Mouse (Mus musculus) cerebellum, adult 2 months (tissue): ENCODE measurements around the gene Slc28a3. TPM values are rescaled to one million over a fixed set of nuclear protein-coding genes. Genes with fewer than 3 reads are reported as not detected.

Experiments used
- DNase-seq, 2 experiments: peaks; one replicate each; pipeline ENCODE4 v3.0.0; 2021
- H3K27ac ChIP-seq: fragments of 200-500 bp; 2 replicates; pipeline ENCODE4 v1.5.1; 2012; ENCODE audit warnings: low read length, control low read depth, inconsistent platforms; ENCODE audit not compliant: insufficient read depth
- H3K27me3 ChIP-seq: fragments of 200-500 bp; 2 replicates; pipeline ENCODE4 v1.6.1; 2012; ENCODE audit warnings: inconsistent platforms, mild to moderate bottlenecking, low read length, moderate library complexity; ENCODE audit not compliant: control insufficient read depth, insufficient read depth
- H3K4me1 ChIP-seq: fragments of 200-500 bp; 2 replicates; pipeline ENCODE4 v1.6.1; 2011; ENCODE audit warnings: low read length; ENCODE audit not compliant: control insufficient read depth, insufficient read depth
- H3K4me3 ChIP-seq: fragments of 200-500 bp; replicated peaks from 2 replicates; pipeline ENCODE3; 2011; ENCODE audit warnings: mild to moderate bottlenecking, low read depth, low read length, control low read depth; ENCODE audit not compliant: insufficient read depth
- CTCF ChIP-seq: fragments of 200-500 bp; IDR thresholded peaks from 2 replicates; pipeline ENCODE4 v1.5.1; 2011; ENCODE audit warnings: low read depth, mild to moderate bottlenecking, control low read depth, low read length, moderate library complexity, borderline replicate concordance; ENCODE audit not compliant: insufficient read depth
- POLR2A ChIP-seq: fragments of 200-500 bp; IDR thresholded peaks from 2 replicates; pipeline ENCODE4 v1.6.1; 2011; ENCODE audit warnings: low read length, control low read depth, borderline replicate concordance; ENCODE audit not compliant: insufficient read depth
- WGBS: fragments of 180-500 bp; shearing (Covaris S2); methylation state at CpG from one replicate; pipeline ENCODE4 v1.1.7; 2018; 5-methylcytosine and 5-hydroxymethylcytosine counted together
- polyA plus RNA-seq: library from polyadenylated mRNA; depleted of rRNA; stranded (reverse); fragments of >200 nt; gene quantifications from 2 replicates; pipeline ENCODE4 v1.2.3, GENCODE M21; 2012

Gene Slc28a3
- polyA plus RNA-seq, 1 experiment = 0.05 TPM

DNA sequence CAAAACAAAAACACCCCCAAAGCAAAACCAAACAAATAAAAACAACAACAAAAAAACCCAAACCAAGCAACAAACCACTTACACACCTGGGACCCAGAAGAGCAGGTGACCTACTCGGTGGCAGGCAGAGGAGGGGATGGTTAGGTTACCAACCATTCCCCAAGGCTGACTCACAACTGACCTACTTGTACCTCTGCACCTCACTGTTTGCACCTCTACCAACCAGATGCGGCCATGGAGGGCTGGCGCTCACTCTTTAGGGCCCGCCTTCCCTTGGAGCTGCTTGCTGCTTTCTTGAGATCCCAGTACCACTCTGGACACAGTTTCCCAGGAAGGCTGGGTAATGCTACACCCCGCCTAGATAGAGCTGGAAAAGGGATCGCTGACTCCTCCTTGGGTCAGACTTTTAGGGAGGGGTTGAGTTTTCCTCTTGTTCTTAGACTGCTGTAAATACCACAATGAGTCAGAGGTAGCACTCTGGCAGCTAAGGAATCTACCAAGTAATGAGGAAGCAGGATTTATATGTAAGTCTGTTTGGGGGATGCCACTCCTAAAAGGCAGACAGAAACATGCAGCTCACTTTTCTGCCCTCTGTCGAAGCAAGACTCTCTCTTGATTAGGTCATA, 76.3 kb downstream of the Slc28a3 start:
- H3K27me3 ChIP-seq = no peaks in the 10 kb centered on the region
- 82% methylated on average over 7 of the region's 7 CpGs for WGBS
- TF ChIP-seq POLR2A = no peak
- TF ChIP-seq CTCF = no peak
- H3K27ac ChIP-seq = no peak overlapping the region
- no peak for DNase-seq
- no peak overlapping the region for H3K4me3 ChIP-seq
- no peaks in the 10 kb centered on the region for H3K4me1 ChIP-seq

DNA sequence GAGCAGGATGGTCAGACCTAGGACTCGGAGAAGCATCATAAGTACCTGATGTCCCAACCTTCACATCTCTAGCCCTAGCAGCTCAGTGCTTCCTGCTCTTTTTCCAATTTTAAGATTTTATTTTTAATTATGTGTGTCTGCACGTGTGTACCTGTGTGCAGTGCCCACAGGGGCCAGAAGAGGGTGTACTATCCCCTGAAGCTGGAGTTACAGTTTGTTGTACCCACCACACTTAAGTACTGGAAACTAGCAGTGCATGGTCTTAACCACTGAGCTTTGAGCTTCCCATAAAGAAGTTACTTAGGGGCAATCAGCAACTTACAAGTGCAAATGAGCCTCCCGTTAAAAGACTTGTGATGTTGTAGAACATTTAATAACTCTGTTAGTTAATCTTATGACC, 86.1 kb downstream of the Slc28a3 start:
- DNase-seq = no peak
- Histone ChIP-seq H3K27ac (no peak overlapping the region), H3K4me1 (no peaks in the 10 kb centered on the region), H3K4me3 (no peak overlapping the region), H3K27me3 (no peaks in the 10 kb centered on the region)
- no peak for TF ChIP-seq POLR2A
- TF ChIP-seq CTCF = no peak
- WGBS = 95% methylated on average over 3 of the region's 3 CpGs

DNA sequence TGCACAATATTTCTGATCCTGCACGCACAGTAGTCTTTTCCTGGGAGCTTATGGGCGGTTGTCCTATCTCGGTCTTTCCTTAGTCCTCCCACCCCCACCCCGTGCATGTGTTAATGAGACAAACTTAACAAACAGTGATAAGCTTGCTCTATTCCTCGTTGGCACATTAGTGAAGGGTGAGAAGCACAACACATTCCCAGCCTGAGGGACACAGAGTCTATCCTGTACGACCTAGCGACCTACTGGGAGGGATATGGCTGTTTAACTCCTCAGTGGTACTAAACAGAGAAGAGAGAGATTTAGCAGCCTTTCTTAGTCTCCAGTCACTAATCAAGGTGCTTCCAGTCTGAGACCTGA, 86.9 kb downstream of the Slc28a3 start:
- 87% methylated on average over 7 of the region's 7 CpGs for WGBS
- H3K4me1 ChIP-seq = no peaks in the 10 kb centered on the region
- no peak overlapping the region for H3K4me3 ChIP-seq
- H3K27me3 ChIP-seq = no peaks in the 10 kb centered on the region
- DNase-seq = no peak
- H3K27ac ChIP-seq = no peak overlapping the region
- TF ChIP-seq CTCF = no peak
- TF ChIP-seq POLR2A = no peak

DNA sequence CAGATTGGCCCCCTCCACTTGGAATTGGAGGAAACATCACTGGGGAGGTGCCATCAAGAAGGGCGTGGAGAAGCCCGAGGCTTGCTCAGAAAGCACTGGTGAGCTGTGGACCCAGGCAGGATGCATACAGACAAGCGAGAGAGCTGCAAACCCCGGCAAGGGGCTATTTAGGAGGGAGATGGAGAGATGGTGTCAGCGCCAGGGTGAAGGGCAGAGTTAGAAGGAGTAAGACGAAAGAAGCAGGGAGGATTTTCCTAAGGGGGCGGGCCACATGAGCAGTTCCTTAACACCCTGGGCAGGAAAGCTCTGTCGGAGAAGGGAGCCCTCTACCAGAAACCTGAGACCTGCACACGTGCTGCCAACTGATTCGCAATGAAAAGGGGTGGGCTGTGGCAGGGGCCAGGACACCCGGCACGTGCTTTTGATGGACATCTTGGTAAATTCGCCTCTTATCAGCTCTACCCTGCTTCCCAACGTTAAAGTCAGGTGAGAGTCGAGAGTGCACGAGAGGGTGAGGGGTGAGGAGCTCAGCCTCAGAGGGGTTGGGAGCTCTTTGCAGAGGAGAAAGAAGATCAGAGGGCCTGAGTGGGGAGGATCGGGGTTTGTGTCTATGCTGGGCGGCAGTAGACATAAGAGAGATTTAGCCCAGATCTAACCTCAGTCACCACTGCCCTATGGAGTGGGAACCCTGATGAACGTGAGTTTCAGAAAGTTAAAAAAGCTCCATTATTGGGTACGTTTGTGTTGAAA, 87.5 kb downstream of the Slc28a3 start:
- DNase-seq = no peak
- no peak overlapping the region for H3K4me3 ChIP-seq
- H3K27ac ChIP-seq = no peak overlapping the region
- 33% methylated on average over 20 of the region's 20 CpGs for WGBS
- no peaks in the 10 kb centered on the region for H3K27me3 ChIP-seq
- TF ChIP-seq CTCF (no peak), POLR2A (no peak)
- H3K4me1 ChIP-seq = no peaks in the 10 kb centered on the region

DNA sequence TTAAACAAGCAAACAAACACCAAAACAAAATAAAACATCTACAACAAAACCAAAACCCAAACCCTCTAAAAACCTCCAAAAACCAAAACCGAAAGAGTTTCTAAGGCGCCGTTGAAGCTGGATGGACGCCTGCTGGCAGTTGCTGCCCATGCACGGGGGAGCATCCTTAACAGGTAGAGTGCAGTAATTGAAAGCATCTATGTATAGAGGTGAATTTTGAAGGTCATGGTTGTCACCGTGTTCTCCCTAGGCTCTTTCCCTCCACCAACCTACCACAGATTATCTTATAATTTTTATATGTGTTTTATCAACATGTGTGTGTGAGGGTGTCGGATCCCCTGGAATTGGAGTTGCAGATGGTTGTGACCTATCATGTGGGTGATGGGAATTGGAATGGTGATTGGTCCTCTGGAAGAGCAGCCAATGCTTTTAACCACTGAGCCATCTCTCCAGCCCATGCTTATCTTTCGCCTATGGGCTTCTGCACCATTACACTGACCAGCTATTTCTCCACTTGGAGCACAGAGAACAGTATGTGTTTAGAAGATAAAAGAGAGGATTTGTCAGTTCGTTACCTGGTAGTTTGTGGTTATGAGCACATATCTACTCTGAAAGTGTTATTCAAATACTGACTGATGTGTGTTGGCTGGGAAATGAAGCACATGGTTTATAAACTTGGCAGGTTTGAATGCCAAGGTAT, 89.2 kb downstream of the Slc28a3 start:
- DNase-seq = no peak
- H3K4me3 ChIP-seq = no peak overlapping the region
- TF ChIP-seq CTCF (no peak), POLR2A (no peak)
- 67% methylated on average over 9 of the region's 9 CpGs for WGBS
- no peaks in the 10 kb centered on the region for H3K4me1 ChIP-seq
- no peaks in the 10 kb centered on the region for H3K27me3 ChIP-seq
- no peak overlapping the region for H3K27ac ChIP-seq

DNA sequence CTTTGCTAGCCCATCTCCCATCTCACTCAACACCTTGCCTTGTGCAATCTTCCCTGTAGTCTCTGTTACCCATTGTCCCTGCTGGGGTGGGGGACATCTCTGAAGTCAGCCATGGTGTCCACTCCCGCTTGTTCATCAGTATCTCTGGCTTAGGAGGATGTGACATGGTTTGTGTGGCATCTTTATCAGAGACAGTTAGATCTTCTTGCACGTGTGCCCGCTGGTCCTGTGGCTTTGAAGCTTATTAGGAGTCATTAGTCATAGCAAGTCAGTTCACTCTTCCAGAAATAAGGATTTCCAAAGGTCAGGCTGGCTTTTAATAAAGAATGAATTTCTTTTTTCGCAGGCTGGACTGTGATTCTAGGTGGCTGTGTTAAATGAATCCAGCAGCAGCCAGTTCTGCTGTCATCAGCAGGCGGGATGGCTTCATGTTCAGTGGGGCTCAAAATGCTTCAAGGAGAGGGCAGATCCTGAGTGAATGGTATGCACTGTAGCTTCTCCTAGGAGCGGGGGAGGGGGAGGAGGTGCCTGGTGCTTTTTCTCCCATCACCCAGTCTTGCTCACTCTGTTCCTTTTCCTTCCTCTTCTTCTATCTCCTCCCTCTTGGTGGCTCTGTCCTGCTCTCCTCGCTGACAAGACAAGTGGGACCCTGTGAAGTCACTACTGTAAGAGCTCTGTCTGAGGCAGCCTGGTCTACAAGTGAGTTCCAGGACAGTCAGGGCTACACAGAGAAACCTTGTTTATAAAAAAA, 89.9 kb downstream of the Slc28a3 start:
- H3K4me3 ChIP-seq = no peak overlapping the region
- no peaks in the 10 kb centered on the region for H3K4me1 ChIP-seq
- H3K27me3 ChIP-seq = no peaks in the 10 kb centered on the region
- WGBS = 53% methylated on average over 7 of the region's 7 CpGs
- DNase-seq = no peak
- no peak for TF ChIP-seq CTCF
- TF ChIP-seq POLR2A = no peak
- no peak overlapping the region for H3K27ac ChIP-seq

DNA sequence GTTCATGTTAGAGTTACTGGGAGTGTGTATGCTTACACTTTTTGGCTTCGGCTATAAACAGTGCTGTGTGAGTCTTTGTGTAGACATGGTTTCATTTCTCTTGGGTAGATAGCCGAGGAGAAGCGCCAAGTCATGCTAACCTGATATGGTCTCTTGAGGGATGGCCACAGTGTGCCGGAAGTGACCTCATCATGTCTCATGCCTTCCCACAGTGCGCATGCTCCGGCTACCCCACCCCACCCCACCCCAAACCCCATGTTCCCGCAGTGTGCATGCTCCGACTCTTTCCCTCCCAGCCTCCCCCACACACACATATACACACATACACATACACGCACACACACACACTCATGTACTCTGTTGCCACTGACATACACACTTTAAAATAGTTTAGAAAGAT, 90.6 kb downstream of the Slc28a3 start:
- TF ChIP-seq POLR2A (no peak), CTCF (no peak)
- Histone ChIP-seq H3K4me3 (no peak overlapping the region), H3K27ac (no peak overlapping the region), H3K4me1 (no peaks in the 10 kb centered on the region), H3K27me3 (no peaks in the 10 kb centered on the region)
- WGBS = 85% methylated on average over 9 of the region's 9 CpGs
- no peak for DNase-seq

DNA sequence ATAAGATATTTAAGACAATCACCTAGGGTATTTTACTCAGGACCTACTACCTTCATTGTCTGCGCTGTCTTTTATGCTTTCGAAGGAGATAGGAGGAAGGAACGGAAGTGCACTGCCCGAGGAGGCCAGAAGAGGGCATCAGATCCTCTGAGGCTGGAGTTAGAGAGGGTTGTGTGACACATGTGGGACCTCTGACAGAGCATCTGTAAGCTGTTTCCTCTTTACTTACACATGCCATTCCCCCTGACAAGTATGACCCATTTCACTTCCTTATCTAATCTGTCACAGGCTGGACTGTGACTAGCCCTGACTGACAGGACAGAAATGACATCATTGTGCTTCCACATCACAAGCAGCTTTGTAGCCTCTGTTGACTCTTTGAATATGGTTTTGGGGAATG, 94.4 kb downstream of the Slc28a3 start:
- 94% methylated on average over 4 of the region's 4 CpGs for WGBS
- TF ChIP-seq POLR2A (no peak), CTCF (no peak)
- DNase-seq = no peak

More for the DNA sequence above, 94.4 kb downstream of the Slc28a3 start:
- Histone ChIP-seq H3K4me1 (no peaks in the 10 kb centered on the region), H3K27ac (no peak overlapping the region), H3K27me3 (no peaks in the 10 kb centered on the region), H3K4me3 (no peak overlapping the region)
